Mouse (Mus musculus) adrenal gland, adult (tissue): ENCODE measurements at regions not wholly inside any gene's neighbourhood (a gene's known extent, or its start where the extent isn't known, plus 50 kb on each side); places are given as distances from the start of the nearest gene placed in this dataset.
"Not testable (repeated sequence)": the region's sequence is repeated elsewhere in the genome, so short reads cannot be mapped to it uniquely, and the experiment has no call there.

Experiments used
- DNase-seq, 2 experiments: peaks; one replicate each; pipeline ENCODE4 v3.0.0; 2022 to 2023; ENCODE audit warnings: low spot score in 1 of 2; ENCODE audit not compliant: inconsistent age in 2 of 2

- DNase-seq = no peak
Observed at GRCm38 (mm10) chr1:108094622-108095021, 504.8 kb downstream of the Serpinb8 start.

DNA sequence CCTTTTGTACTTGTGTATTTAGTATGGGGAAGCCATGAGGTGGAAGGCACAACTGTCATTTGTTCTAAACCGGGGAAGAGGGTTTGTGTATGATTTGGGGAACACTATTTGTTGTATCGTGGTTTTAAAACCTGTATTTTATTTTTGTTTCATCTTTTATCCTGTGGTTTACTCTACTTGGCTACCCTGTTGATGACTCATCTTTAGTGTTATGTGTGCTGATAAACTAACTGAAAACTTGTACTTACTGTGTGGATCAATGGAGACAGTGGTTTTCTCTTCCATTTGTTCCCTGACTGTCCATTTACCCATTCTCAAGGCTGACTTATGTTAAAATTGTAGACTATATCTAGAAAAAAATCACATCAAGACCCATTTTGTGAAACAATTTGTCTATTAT lies 512.8 kb downstream of the Serpinb8 start:
- no peak for DNase-seq

DNA sequence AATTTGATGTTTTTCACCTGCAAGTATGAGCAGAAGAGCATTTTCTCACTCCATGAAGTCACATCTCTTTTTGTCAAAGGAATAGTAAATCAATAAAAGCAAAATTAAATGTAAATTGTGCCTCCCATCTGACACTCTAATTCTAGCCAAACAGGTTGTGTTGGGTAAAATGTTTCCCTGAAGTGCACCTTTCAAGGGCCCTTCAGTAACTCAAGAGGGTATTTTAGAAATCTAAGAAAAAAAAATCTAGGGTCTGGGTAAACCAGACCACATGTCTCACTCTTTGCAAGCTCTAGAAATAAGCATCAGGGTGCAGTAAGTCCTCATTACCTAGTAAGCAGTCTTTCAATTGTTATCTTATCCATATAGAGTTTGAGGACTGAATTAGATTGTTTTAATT lies 521.2 kb downstream of the Serpinb8 start:
- DNase-seq = no peak

DNA sequence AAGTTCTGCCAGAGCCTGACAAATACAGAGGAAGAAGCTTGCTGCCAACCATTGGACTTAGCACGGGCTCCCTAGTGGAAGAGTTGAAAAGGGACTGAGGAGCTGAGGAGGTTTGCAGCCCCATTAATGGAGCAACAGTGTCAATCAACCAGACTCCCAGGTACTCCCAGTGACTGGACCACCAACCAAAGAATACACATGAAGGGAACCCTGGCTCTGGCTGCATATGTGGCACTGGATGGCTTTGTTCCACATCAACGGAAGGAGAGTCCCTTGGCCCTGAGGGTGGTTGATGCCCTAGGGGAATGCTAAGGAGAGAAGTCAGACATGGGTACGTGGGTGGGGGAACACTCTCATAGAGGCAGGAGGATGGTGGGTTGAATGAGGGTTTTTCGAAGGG lies 537.6 kb downstream of the Serpinb8 start:
- DNase-seq = no peak

DNA sequence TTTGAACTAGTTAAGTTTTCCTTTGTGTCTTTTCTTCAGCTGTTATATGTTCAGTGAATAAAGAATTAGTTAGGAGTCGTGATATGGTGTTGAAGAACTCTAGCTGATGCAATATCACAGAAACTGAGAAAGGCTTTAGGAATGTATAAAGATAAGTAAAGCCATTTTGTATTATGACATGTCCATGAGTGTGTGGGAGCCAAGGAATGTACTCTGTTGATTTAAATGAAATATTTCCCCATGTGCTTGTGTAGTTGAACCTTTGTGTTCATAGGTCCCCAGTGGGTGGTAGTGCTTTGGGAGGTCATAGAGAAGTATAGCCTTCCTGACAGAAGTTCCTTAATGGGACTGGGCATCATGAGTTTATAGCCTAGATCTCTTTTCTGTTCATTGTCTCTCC lies 542.2 kb downstream of the Serpinb8 start:
- DNase-seq = no peak

- not testable (repeated sequence) for DNase-seq
Observed at GRCm38 (mm10) chr1:108135346-108135745, 545.5 kb downstream of the Serpinb8 start.

DNA sequence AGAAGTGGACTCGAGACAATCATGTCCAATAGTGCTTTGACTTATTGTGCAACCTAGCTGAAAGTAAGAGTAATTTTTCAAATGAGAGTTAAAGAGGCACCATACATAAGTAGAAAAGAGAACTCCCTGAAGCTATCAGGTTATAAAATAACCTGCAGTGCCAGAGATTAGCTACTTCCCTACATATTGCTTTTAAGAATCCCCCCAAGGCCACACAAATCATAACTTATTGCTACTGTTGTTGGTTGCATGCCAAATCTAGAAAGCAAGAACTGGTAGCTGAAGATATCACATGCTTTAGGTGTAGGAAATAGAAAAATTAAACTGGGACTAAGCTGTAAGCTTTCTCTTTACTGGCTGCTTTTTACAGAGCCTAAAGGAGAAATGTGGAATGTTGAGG lies 554.3 kb downstream of the Serpinb8 start:
- DNase-seq = no peak

DNA sequence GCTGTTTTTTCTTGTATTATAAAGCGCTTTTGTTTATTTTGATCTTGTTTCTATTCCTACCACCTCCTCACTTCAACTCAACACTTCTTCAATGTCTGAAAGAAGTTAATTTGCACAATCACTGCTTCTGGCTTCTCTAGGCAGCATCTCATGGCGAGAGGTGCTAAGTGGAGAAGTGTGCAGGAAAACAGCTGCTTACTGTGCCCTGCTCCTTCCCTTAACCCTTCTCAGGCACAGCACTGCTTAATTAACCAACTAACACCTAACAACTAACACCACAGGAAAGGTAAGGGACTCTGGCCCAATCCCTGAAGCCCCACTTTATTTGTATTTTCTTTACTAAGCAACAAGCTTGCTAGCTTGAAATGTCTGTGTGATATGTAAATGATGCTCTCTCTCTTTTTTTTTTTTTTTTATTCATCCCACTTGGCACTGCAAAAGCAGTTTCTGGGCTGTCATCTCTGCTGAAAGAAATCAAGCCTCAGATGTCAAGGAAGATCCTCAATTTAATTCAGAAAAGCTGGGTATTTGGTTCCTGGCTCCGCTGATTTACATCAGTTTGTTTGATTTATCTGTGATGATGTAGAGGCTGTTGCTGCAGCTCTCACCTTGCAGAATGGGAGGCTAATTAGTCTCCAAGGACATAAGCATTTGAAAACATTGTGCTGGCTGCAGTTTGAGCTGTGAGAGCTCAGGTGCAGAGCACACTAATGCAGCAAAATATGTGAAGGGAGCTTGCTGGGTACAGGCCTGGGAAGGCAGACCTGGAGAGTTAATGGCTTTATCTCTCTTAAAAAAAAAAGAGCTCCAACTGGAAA lies 591.8 kb downstream of the Serpinb8 start:
- DNase-seq = no peak

- DNase-seq = no peak
Observed at GRCm38 (mm10) chr1:108182168-108182539, 592.3 kb downstream of the Serpinb8 start.

- DNase-seq = no peak
Observed at GRCm38 (mm10) chr1:108224047-108224446, 634.2 kb downstream of the Serpinb8 start.

DNA sequence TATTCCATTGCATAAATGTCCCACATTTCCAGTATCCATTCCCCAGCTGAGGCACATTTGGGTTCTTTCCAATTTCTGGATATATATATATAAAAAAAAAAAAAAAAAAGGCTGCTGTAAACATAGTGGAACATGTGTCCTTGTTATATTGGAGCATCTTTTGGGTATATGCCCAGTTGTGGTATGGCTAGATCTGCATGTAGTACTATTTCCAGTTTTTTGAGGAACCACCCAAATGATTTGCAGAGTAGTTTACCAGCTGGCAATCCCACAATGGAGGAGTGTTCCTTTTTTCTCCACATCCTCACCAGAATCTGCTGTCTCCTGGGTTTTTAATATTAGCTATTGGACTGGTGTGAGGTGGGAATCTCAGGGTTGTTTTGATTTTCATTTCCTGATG lies 650.3 kb downstream of the Serpinb8 start:
- no peak for DNase-seq

DNA sequence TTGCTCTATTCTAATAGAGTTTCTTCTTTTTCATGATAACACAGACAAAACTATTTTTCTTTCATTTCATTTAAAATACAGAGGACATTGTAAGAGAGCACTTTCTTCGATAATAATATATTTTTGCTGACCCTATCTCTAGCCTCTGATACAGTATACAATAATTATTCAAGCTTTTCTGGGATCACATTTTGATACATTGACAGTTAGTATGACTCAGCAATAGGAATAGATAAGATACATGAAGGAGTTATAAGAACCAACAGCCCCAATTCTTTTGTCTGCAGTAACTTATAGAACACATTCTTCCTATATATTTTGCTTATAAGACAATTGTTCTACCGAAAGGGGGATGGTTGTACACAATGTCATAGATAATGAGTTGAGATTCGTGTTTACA lies 665.3 kb downstream of the Serpinb8 start:
- DNase-seq = no peak

- peak in 1 of 2 experiments; percentile 44 for DNase-seq
Observed at GRCm38 (mm10) chr1:108259355-108259754, 669.5 kb downstream of the Serpinb8 start.

GRCm38 (mm10) chr1:108282099-108282498 lies 692.3 kb downstream of the Serpinb8 start:
- peak in 1 of 2 experiments; percentile 26 for DNase-seq

- no peak for DNase-seq
Observed at GRCm38 (mm10) chr1:108286571-108286970, 696.8 kb downstream of the Serpinb8 start.
